Mouse (Mus musculus): ENCODE results near the gene Slc34a1. TPM values are rescaled to one million over a fixed set of nuclear protein-coding genes. Genes with fewer than 3 reads are reported as not detected.
A peak's percentile ranks its signal among the peaks of the same experiment; 100 is the strongest.

Gene Slc34a1
- total RNA-seq, 2 experiments from 2014 or later: not detected

- Histone ChIP-seq H3K4me3 (no peak overlapping the region), H3K27ac (no peak overlapping the region)
- intact Hi-C loops (cut with DNase I): no loop called here
- TF ChIP-seq CTCF (IDR thresholded peaks at IDR 0.05): no peak
- DNase-seq: no peak
Observed at GRCm38 (mm10) chr13:55411826-55412225, 13.8 kb downstream of the Slc34a1 start.

- TF ChIP-seq CTCF (IDR thresholded peaks at IDR 0.05): no peak
- intact Hi-C loops (cut with DNase I): no loop called here
- DNase-seq: no peak
- Histone ChIP-seq H3K4me3 (no peak overlapping the region), H3K27ac (no peak overlapping the region)
Observed at GRCm38 (mm10) chr13:55412643-55413307, 14.8 kb downstream of the Slc34a1 start.

GRCm38 (mm10) chr13:55413333-55413732 is 15.3 kb downstream of the Slc34a1 start:
- no peak overlapping the region for H3K4me3 ChIP-seq
- H3K27ac ChIP-seq: no peak overlapping the region
- intact Hi-C loops (cut with DNase I): no loop called here
- TF ChIP-seq CTCF (IDR thresholded peaks at IDR 0.05): no peak
- no peak for DNase-seq

GRCm38 (mm10) chr13:55414743-55415380 is 16.9 kb downstream of the Slc34a1 start, which contains the start of gene Pfn3:
Pfn3 (minus strand) TSS chr13:55415232.
- Histone ChIP-seq H3K4me3 (peak within 1 kb of the TSS; percentile 13), H3K27ac (no peak within 1 kb of the TSS)
- DNase-seq: peak; percentile 34
- TF ChIP-seq CTCF (IDR thresholded peaks at IDR 0.05): no peak
- intact Hi-C loops (cut with DNase I): no loop called here

GRCm38 (mm10) chr13:55418004-55418403 is 20.0 kb downstream of the Slc34a1 start:
- DNase-seq: peak; percentile 92
- no peak; the same call in 1 of the 2 replicates for TF ChIP-seq CTCF (IDR thresholded peaks at IDR 0.05)
- H3K4me3 ChIP-seq: no peak overlapping the region
- no peak overlapping the region for H3K27ac ChIP-seq
- intact Hi-C loops (cut with DNase I): loop anchor here (2.0 kb wide), 1 partner anchor 25 kb away; no protein-coding TSS in a partner anchor

- Histone ChIP-seq H3K4me3 (no peak overlapping the region), H3K27ac (no peak overlapping the region)
- TF ChIP-seq CTCF (IDR thresholded peaks at IDR 0.05): no peak
- intact Hi-C loops (cut with DNase I): loop anchor here (2.0 kb wide), 1 partner anchor 24 kb away; no protein-coding TSS in a partner anchor
- DNase-seq: no peak
Observed at GRCm38 (mm10) chr13:55419142-55419541, 21.2 kb downstream of the Slc34a1 start.

- H3K4me3 ChIP-seq: peak overlapping the region; percentile 67
Observed at GRCm38 (mm10) chr13:55420018-55420932, 22.3 kb downstream of the Slc34a1 start.

GRCm38 (mm10) chr13:55420933-55421800 is 23.2 kb downstream of the Slc34a1 start:
- Histone ChIP-seq H3K27ac (peak overlapping the region; percentile 46), H3K4me3 (peak overlapping the region; percentile 67)
- peak; percentile 86 for DNase-seq
- peak; percentile 86 for TF ChIP-seq CTCF (IDR thresholded peaks at IDR 0.05)
- intact Hi-C loops (cut with DNase I): loop anchor here (1.0 kb wide), 1 partner anchor 50 kb away; no protein-coding TSS in a partner anchor

More at GRCm38 (mm10) chr13:55420018-55420932, 22.3 kb downstream of the Slc34a1 start:
- DNase-seq: no peak
- TF ChIP-seq CTCF (IDR thresholded peaks at IDR 0.05): no peak; the same call in 1 of the 2 replicates
- intact Hi-C loops (cut with DNase I): loop anchor here (1.0 kb wide), 1 partner anchor 51 kb away; no protein-coding TSS in a partner anchor
- no peak overlapping the region for H3K27ac ChIP-seq

GRCm38 (mm10) chr13:55426613-55427012 is 28.6 kb downstream of the Slc34a1 start, which contains the start of gene F12:
F12 (minus strand) TSS chr13:55426793.
- TF ChIP-seq CTCF (IDR thresholded peaks at IDR 0.05): no peak
- intact Hi-C loops (cut with DNase I): no loop called here
- no peak for DNase-seq
- no peak within 1 kb of the TSS for H3K27ac ChIP-seq
- no peak within 1 kb of the TSS for H3K4me3 ChIP-seq

GRCm38 (mm10) chr13:55429226-55429888 is 31.4 kb downstream of the Slc34a1 start:
- no peak; the same call in 1 of the 2 replicates for TF ChIP-seq CTCF (IDR thresholded peaks at IDR 0.05)
- peak overlapping the region; percentile 46 for H3K4me3 ChIP-seq
- intact Hi-C loops (cut with DNase I): no loop called here
- peak overlapping the region; percentile 75 for H3K27ac ChIP-seq
- peak; percentile 84 for DNase-seq

GRCm38 (mm10) chr13:55430566-55430965 is 32.6 kb downstream of the Slc34a1 start:
- DNase-seq: no peak
- no peak overlapping the region for H3K4me3 ChIP-seq
- no peak for TF ChIP-seq CTCF (IDR thresholded peaks at IDR 0.05)
- intact Hi-C loops (cut with DNase I): no loop called here
- H3K27ac ChIP-seq: peak overlapping the region; percentile 75; the same call in 1 of the 2 replicates

Measured in gastrocnemius, adult 2 months (tissue).